Mouse (Mus musculus) brown adipose tissue, adult 24 weeks (tissue): Measurements from ENCODE around the gene Olfr486. TPM values are rescaled to one million over a fixed set of nuclear protein-coding genes. Genes with fewer than 3 reads are reported as not detected.
"Not testable (repeated sequence)": the region's sequence is repeated elsewhere in the genome, so short reads cannot be mapped to it uniquely, and the experiment has no call there.

Source experiments
- H3K27ac ChIP-seq: fragments of 200-500 bp; replicated peaks from 2 replicates; pipeline ENCODE4 v1.5.1; 2012; ENCODE audit warnings: low read depth, mild to moderate bottlenecking, low read length
- H3K4me1 ChIP-seq: fragments of 200-500 bp; 2 replicates; pipeline ENCODE4 v1.6.1; 2012; ENCODE audit warnings: low read length, mixed read lengths; ENCODE audit not compliant: control insufficient read depth, insufficient read depth, insufficient read length
- H3K4me3 ChIP-seq: fragments of 200-500 bp; 2 replicates; pipeline ENCODE4 v1.5.1; 2012; ENCODE audit warnings: low read depth, mild to moderate bottlenecking, low read length, moderate library complexity; ENCODE audit not compliant: insufficient read depth
- polyA plus RNA-seq: library from polyadenylated mRNA; stranded (reverse); fragments of >200 nt; gene quantifications from 2 replicates; pipeline ENCODE4 v1.2.4, GENCODE M21; 2012; ENCODE audit not compliant: missing spikeins, insufficient read depth, insufficient read length

Gene Olfr486
- not detected in 2 replicates for polyA plus RNA-seq

- not testable (repeated sequence) for H3K4me3 ChIP-seq, H3K27ac ChIP-seq, H3K4me1 ChIP-seq
Observed at GRCm38 (mm10) chr7:108172642-108173041, at the start of gene Olfr486. Olfr486 (minus strand) TSS chr7:108172742.

- not testable (repeated sequence) for H3K4me1 ChIP-seq, H3K4me3 ChIP-seq, H3K27ac ChIP-seq
Observed at GRCm38 (mm10) chr7:108214536-108214935, 42.0 kb upstream of the Olfr486 start, which contains the start of gene Olfr487. Olfr487 (minus strand) TSS chr7:108214636.

- Histone ChIP-seq H3K4me3 (no peak overlapping the region), H3K27ac (no peak overlapping the region), H3K4me1 (no peaks in the 10 kb centered on the region)
Observed at GRCm38 (mm10) chr7:108196938-108197337, 24.4 kb upstream of the Olfr486 start.

- not testable (repeated sequence) for H3K4me1 ChIP-seq, H3K27ac ChIP-seq, H3K4me3 ChIP-seq
Observed at GRCm38 (mm10) chr7:108196337-108196736, 23.8 kb upstream of the Olfr486 start.

GRCm38 (mm10) chr7:108192714-108193113 is 20.2 kb upstream of the Olfr486 start:
- H3K27ac ChIP-seq, H3K4me1 ChIP-seq: not testable (repeated sequence)

GRCm38 (mm10) chr7:108191196-108191595 is 18.7 kb upstream of the Olfr486 start:
- not testable (repeated sequence) for H3K4me1 ChIP-seq, H3K4me3 ChIP-seq, H3K27ac ChIP-seq

More at GRCm38 (mm10) chr7:108192714-108193113, 20.2 kb upstream of the Olfr486 start:
- not testable (repeated sequence) for H3K4me3 ChIP-seq

GRCm38 (mm10) chr7:108185237-108185636 is 12.7 kb upstream of the Olfr486 start:
- not testable (repeated sequence) for H3K27ac ChIP-seq, H3K4me1 ChIP-seq, H3K4me3 ChIP-seq

- H3K4me3 ChIP-seq, H3K4me1 ChIP-seq, H3K27ac ChIP-seq: not testable (repeated sequence)
Observed at GRCm38 (mm10) chr7:108184401-108184800, 11.9 kb upstream of the Olfr486 start.

- Histone ChIP-seq H3K4me3 (no peak within 1 kb of the TSS), H3K27ac (no peak within 1 kb of the TSS), H3K4me1 (no peaks in the 10 kb centered on the region)
Observed at GRCm38 (mm10) chr7:108159771-108160170, 12.8 kb downstream of the Olfr486 start, which contains the start of gene Olfr485. Olfr485 (minus strand) TSS chr7:108159871.

GRCm38 (mm10) chr7:108127349-108127748 is 45.2 kb downstream of the Olfr486 start, which contains the start of gene Olfr484:
Olfr484 (minus strand) TSS chr7:108127449.
- Histone ChIP-seq H3K4me3 (no peak within 1 kb of the TSS), H3K4me1 (no peaks in the 10 kb centered on the region), H3K27ac (no peak within 1 kb of the TSS)

Other genes with a start within 250 kb of the Olfr486 start
- gene Olfr473, start 242.3 kb downstream of the Olfr486 start, polyA plus RNA-seq = not detected in 2 replicates
- not detected in 2 replicates for gene Olfr474, start 218.1 kb downstream of the Olfr486 start, polyA plus RNA-seq
- gene Olfr476, start 207.9 kb downstream of the Olfr486 start, polyA plus RNA-seq = not detected in 2 replicates
- gene Olfr477, start 186.0 kb downstream of the Olfr486 start, polyA plus RNA-seq = not detected in 2 replicates
- gene Olfr478, start 138.8 kb downstream of the Olfr486 start, polyA plus RNA-seq = not detected in 2 replicates
- not detected in 2 replicates for gene Olfr479, start 122.0 kb downstream of the Olfr486 start, polyA plus RNA-seq
- gene Olfr480, start 105.4 kb downstream of the Olfr486 start, polyA plus RNA-seq = not detected in 2 replicates
- not detected in 2 replicates for gene Olfr481, start 92.9 kb downstream of the Olfr486 start, polyA plus RNA-seq
- not detected in 2 replicates for gene Olfr482, start 75.2 kb downstream of the Olfr486 start, polyA plus RNA-seq
- not detected in 2 replicates for gene Olfr483, start 71.9 kb downstream of the Olfr486 start, polyA plus RNA-seq
- not detected in 2 replicates for gene Olfr484, start 45.3 kb downstream of the Olfr486 start, polyA plus RNA-seq
- gene Olfr485, start 12.9 kb downstream of the Olfr486 start, polyA plus RNA-seq = not detected in 2 replicates
- not detected in 2 replicates for gene Olfr487, start 41.9 kb upstream of the Olfr486 start, polyA plus RNA-seq
- not detected in 2 replicates for gene Olfr488, start 85.6 kb upstream of the Olfr486 start, polyA plus RNA-seq
- gene Olfr490, start 116.2 kb upstream of the Olfr486 start, polyA plus RNA-seq = not detected in 2 replicates
- not detected in 2 replicates for gene Olfr491, start 140.7 kb upstream of the Olfr486 start, polyA plus RNA-seq
- not detected in 2 replicates for gene Olfr492, start 150.9 kb upstream of the Olfr486 start, polyA plus RNA-seq
- gene Olfr493, start 174.2 kb upstream of the Olfr486 start, polyA plus RNA-seq = not detected in 2 replicates
- gene Olfr494, start 192.6 kb upstream of the Olfr486 start, polyA plus RNA-seq = not detected in 2 replicates
- gene Olfr495, start 220.4 kb upstream of the Olfr486 start, polyA plus RNA-seq = not detected in 2 replicates
- not detected in 2 replicates for gene Olfr497, start 247.7 kb upstream of the Olfr486 start, polyA plus RNA-seq